Mouse (Mus musculus): ENCODE measurements around the gene L2hgdh.

The L2hgdh gene

DNA sequence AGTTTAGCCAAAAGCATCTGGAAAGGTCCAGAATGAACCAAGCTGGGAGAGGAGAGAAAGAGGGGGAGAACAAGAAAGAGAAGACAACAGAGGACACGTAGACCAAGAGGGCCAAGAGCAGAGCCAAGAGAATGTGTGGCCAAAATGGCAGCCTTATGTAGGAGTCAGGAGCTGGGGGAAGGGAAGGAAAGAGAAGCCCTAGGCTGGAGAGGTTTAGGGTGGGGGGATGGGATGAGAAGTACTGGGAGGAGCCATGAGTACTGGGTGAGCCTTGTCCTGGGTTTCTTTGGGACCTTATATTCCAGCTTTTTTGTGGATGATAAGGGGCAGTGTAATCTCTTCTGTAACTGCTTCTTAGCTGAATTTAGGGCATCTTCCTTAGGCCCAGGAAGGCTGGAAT lies 4.6 kb upstream of the L2hgdh start:
- no peak for DNase-seq

GRCm38 (mm10) chr12:69724018-69724710 lies 509 bp downstream of the L2hgdh start:
- peak; percentile 35 for DNase-seq

- DNase-seq = peak; percentile 27
Observed at GRCm38 (mm10) chr12:69723376-69723775, 1.3 kb downstream of the L2hgdh start.

DNA sequence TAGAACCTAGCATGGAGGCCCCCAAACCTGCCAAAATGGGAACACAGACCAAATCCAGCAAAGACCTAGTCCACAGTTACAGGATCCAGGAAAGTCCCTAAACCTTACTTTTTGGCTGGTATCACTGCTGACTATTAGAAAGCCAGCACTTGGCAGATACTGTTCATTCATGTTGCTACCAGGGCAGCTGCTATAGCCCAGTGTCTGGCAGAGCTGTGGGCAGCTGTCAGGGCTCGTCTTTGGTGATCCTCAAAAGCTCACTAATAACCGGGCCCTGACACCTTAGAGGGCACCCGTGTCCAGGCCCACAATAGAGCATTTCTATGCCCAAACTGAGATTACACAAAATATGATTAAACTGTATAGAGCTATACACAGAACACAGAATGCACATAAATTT lies 1.8 kb downstream of the L2hgdh start:
- DNase-seq = no peak

DNA sequence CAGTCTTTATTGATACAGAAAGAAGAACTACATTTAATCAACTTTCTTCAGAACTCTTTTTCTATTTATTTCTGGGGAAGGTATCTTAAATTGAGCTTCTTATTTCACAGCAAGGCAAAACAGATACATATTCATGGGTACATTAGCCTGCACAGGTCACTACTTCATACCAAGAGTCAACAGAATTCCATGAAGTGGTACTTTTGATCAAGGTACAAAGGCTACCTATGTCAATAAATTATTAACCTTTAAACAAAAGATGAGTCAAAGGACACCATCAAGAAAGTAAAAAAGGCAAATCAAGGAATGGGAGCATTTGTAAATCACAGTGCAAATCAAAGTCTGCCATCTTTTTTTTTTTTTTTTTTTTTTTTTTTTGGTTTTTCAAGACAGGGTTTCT lies 11.0 kb downstream of the L2hgdh start:
- DNase-seq = no peak

- DNase-seq = no peak
Observed at GRCm38 (mm10) chr12:69704799-69705458, 19.7 kb downstream of the L2hgdh start.

GRCm38 (mm10) chr12:69698352-69698751 lies 26.3 kb downstream of the L2hgdh start:
- no peak for DNase-seq

- peak; percentile 66 for DNase-seq
Observed at GRCm38 (mm10) chr12:69696746-69697145, 27.9 kb downstream of the L2hgdh start.

GRCm38 (mm10) chr12:69693471-69693870 lies 31.2 kb downstream of the L2hgdh start:
- no peak for DNase-seq

- no peak for DNase-seq
Observed at GRCm38 (mm10) chr12:69690714-69691113, 34.0 kb downstream of the L2hgdh start.

DNA sequence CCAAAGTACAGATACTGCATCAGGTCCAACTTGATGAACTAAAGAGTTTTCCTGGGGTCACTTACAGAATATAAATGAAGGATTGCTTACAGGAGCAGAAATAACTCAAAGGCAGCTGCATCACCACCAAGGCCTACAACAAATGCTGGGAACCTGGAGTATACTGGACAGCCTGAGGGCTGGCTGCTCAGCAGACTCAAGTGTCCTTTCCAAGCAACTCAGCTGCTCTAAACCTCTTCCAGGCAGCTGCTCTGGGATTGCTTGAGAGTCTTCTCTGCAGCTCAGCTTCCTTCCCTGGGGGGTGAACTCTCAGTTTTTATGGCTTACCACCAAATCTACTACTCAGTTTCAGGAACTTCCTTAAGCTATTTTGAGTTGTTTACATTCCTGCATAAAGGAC lies 35.6 kb downstream of the L2hgdh start:
- no peak for DNase-seq

DNA sequence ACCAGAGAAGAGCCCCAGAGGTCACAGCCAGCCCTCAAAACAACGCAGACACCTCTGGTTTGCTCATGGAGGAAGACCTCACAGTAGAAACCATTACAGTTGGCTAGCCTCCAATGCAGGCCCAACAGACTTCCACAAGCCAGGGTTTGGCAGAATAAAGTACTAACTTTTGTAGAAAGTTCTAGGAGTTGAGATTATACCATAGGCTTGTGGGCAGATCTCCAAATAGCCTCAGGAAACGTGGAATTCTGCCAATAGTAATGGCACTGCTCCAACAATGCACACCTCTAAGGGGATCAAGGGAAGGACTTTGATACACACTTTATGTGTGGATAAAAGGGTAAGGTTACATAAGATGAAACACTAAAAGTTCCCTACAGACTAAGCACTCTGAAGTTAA lies 36.3 kb downstream of the L2hgdh start:
- no peak for DNase-seq

- peak; percentile 95 for DNase-seq
Observed at GRCm38 (mm10) chr12:69683537-69683936, 41.1 kb downstream of the L2hgdh start.

DNA sequence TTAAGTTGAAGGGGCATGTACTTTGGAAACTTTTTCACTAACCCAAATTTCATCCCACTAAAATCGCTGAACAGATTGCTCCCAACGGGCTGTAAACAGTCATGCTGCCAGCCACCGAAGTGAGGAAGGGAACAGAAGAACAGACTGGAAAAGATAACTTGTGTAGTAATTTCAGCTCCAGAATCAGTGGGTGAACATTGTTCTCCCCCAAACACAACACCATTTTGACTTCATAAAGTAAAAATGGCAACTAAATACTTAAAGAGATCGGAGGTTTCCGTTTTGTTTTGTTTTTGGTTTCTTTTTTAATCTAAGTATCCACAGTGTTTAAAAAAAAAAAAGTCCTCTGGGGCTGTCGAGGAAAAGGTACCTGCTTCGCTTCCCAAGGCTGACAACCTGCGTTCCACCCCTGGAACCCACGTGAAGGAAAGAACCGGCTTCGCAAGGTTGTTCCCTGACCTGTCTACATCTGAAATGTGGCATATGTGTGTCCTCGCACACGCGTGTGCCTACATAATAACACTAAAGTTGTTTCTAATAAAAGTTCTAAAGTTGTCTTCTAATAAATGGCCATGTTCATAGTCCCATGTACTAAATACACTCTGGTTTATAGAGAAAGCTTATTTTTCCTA lies 41.8 kb downstream of the L2hgdh start:
- peak; percentile 41 for DNase-seq

GRCm38 (mm10) chr12:69682065-69682787 lies 42.4 kb downstream of the L2hgdh start:
- peak; percentile 86 for DNase-seq

- peak; percentile 69 for DNase-seq
Observed at GRCm38 (mm10) chr12:69681566-69682061, 43.1 kb downstream of the L2hgdh start, which contains the start of gene Sos2. Sos2 (minus strand) TSS chr12:69681852.

- DNase-seq = peak; percentile 54
Observed at GRCm38 (mm10) chr12:69680635-69681565, 43.8 kb downstream of the L2hgdh start.

GRCm38 (mm10) chr12:69676157-69676556 lies 48.5 kb downstream of the L2hgdh start:
- peak; percentile 47 for DNase-seq

GRCm38 (mm10) chr12:69674576-69675537 lies 49.8 kb downstream of the L2hgdh start:
- DNase-seq = no peak

DNA sequence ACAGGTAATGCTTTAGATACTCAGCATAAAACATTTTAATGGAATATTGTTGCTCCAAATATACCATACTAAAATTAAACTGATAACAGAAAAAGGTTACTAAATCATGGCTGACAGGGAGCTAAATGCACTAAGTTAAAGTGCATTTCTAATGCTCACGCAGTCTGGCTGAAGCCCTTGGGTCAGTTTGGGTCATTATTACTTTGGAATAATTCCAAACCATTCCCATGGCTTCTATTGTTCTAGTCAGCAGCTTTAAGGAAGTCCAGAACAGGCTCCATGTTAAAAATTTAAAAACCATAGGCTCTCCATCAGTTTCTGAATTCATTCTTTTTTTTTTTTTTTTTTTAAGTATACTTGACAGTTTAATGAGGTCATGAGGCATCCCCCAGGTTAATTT lies 50.5 kb downstream of the L2hgdh start:
- peak; percentile 26 for DNase-seq

DNA sequence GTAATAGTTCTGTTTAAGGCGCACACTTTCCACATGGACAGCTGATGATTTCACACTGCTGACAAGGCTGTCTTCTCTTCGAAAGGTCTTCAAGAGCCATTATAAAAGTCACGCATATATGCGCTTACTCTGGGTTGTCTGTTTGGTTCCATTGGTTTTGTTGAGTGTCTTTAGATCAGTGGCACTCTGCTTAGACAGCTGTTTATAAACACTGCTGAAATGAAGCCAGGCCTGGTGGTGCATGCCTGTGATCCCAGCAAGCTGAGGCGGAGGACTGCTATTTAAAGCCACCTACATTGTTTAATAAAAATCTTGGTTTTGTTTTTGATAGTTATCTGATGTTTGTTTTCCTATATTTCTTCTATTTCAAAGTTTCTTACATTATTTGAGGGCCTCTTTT lies 58.0 kb downstream of the L2hgdh start:
- no peak for DNase-seq
